Mouse (Mus musculus) liver, embryonic 13.5 days (tissue): ENCODE results near the gene Fyttd1. TPM values are rescaled to one million over a fixed set of nuclear protein-coding genes. Genes with fewer than 3 reads are reported as not detected.

ENCODE experiments used
- ATAC-seq: fragments of 200-750 bp; cut with Nextera tagmentation; 2 replicates; pipeline ENCODE4 v1.8.0; 2017; ENCODE audit warnings: low read depth, mild to moderate bottlenecking, moderate number of reproducible peaks, moderate library complexity
- DNase-seq: peaks from one replicate; pipeline ENCODE4 v3.0.0; 2022
- H3K27ac ChIP-seq: fragments of 300-500 bp; sonication (generic); 2 replicates; pipeline ENCODE4 v1.5.1; 2015; ENCODE audit warnings: moderate library complexity, mild to moderate bottlenecking, inconsistent platforms
- H3K27me3 ChIP-seq: fragments of 300-500 bp; sonication (generic); 2 replicates; pipeline ENCODE4 v1.6.1; 2015; ENCODE audit warnings: mild to moderate bottlenecking, inconsistent platforms
- H3K36me3 ChIP-seq: fragments of 300-500 bp; sonication (generic); 2 replicates; pipeline ENCODE4 v1.6.1; 2015; ENCODE audit warnings: mild to moderate bottlenecking, inconsistent platforms
- H3K4me1 ChIP-seq: fragments of 300-500 bp; sonication (generic); replicated peaks from 2 replicates; pipeline ENCODE4 v1.6.1; 2015; ENCODE audit warnings: inconsistent platforms
- H3K4me2 ChIP-seq: fragments of 300-500 bp; sonication (generic); 2 replicates; pipeline ENCODE4 v1.6.1; 2015; ENCODE audit warnings: inconsistent platforms, mild to moderate bottlenecking, moderate library complexity
- H3K4me3 ChIP-seq: fragments of 300-500 bp; sonication (generic); replicated peaks from 2 replicates; pipeline ENCODE4 v1.5.1; 2015; ENCODE audit warnings: mild to moderate bottlenecking, inconsistent platforms
- H3K9ac ChIP-seq: fragments of 300-500 bp; sonication (generic); 2 replicates; pipeline ENCODE4 v1.6.1; 2015; ENCODE audit warnings: mild to moderate bottlenecking, inconsistent platforms
- H3K9me3 ChIP-seq: fragments of 300-500 bp; sonication (generic); replicated peaks from 2 replicates; pipeline ENCODE4 v1.6.1; 2016; ENCODE audit warnings: inconsistent platforms
- WGBS: fragments of 180-500 bp; shearing (Covaris S2); methylation state at CpG from one replicate; pipeline ENCODE4 v1.1.7; 2015; ENCODE audit not compliant: insufficient replicate concordance; 5-methylcytosine and 5-hydroxymethylcytosine counted together
- polyA plus RNA-seq: library from polyadenylated mRNA; unstranded; fragments of >200 nt; fragmentation: Nextera tagmentation; extraction: Ambion mirVana; gene quantifications from 2 replicates; pipeline ENCODE4 v1.2.1, GENCODE M21; 2015

Fyttd1 gene
- polyA plus RNA-seq, 1 experiment from 2014 or later, result 34.0 TPM

- Histone ChIP-seq H3K4me3 (no peak overlapping the region), H3K4me1 (no peaks in the 10 kb centered on the region), H3K9ac (no peak overlapping the region), H3K27ac (no peak overlapping the region), H3K4me2 (no peak overlapping the region), H3K9me3 (no peaks in the 10 kb centered on the region), H3K36me3 (peaks cover 8% of the 10 kb centered on the region), H3K27me3 (no peaks in the 10 kb centered on the region)
- 81% methylated on average over 5 of the region's 5 CpGs for WGBS
- DNase-seq (no peak), ATAC-seq (no peak)
These were observed 71.4 kb downstream of the Fyttd1 start for GRCm38 (mm10) chr16:32948656-32949055.

GRCm38 (mm10) chr16:32949281-32949680, 72.0 kb downstream of the Fyttd1 start:
- ATAC-seq (no peak), DNase-seq (no peak)
- Histone ChIP-seq H3K9ac (no peak overlapping the region), H3K36me3 (peaks cover 8% of the 10 kb centered on the region), H3K4me1 (no peaks in the 10 kb centered on the region), H3K4me2 (no peak overlapping the region), H3K27me3 (no peaks in the 10 kb centered on the region), H3K9me3 (no peaks in the 10 kb centered on the region), H3K4me3 (no peak overlapping the region), H3K27ac (no peak overlapping the region)

GRCm38 (mm10) chr16:32951074-32951473, 73.8 kb downstream of the Fyttd1 start:
- H3K9ac ChIP-seq, result no peak overlapping the region
- H3K4me2 ChIP-seq, result no peak overlapping the region
- 78% methylated on average over 2 of the region's 2 CpGs for whole genome bisulfite sequencing
- no peak overlapping the region for H3K4me3 ChIP-seq
- H3K9me3 ChIP-seq, result no peaks in the 10 kb centered on the region
- no peaks in the 10 kb centered on the region for H3K27me3 ChIP-seq
- H3K36me3 ChIP-seq, result peaks cover 15% of the 10 kb centered on the region
- H3K4me1 ChIP-seq, result no peaks in the 10 kb centered on the region
- DNase-seq, result no peak
- no peak for ATAC-seq
- no peak overlapping the region for H3K27ac ChIP-seq

- Histone ChIP-seq H3K4me3 (no peak overlapping the region), H3K4me2 (no peak overlapping the region), H3K27ac (no peak overlapping the region), H3K27me3 (no peaks in the 10 kb centered on the region), H3K9me3 (no peaks in the 10 kb centered on the region), H3K9ac (no peak overlapping the region), H3K36me3 (peaks cover 23% of the 10 kb centered on the region), H3K4me1 (no peaks in the 10 kb centered on the region)
- ATAC-seq, result no peak
- DNase-seq, result no peak
- 28% methylated on average over 5 of the region's 5 CpGs for WGBS
These were observed 76.5 kb downstream of the Fyttd1 start for GRCm38 (mm10) chr16:32953806-32954205.

- H3K4me2 ChIP-seq, result no peak overlapping the region
- WGBS, result 82% methylated on average over 6 of the region's 6 CpGs
- H3K4me1 ChIP-seq, result no peaks in the 10 kb centered on the region
- no peak for DNase-seq
- H3K4me3 ChIP-seq, result no peak overlapping the region
- no peak overlapping the region for H3K27ac ChIP-seq
- no peaks in the 10 kb centered on the region for H3K27me3 ChIP-seq
- H3K9me3 ChIP-seq, result no peaks in the 10 kb centered on the region
- peaks cover 24% of the 10 kb centered on the region for H3K36me3 ChIP-seq
- H3K9ac ChIP-seq, result no peak overlapping the region
- ATAC-seq, result no peak
These were observed 77.0 kb downstream of the Fyttd1 start for GRCm38 (mm10) chr16:32954304-32954703.

- WGBS, result 73% methylated on average over 5 of the region's 5 CpGs
- ATAC-seq (no peak), DNase-seq (no peak)
- no peak overlapping the region for H3K4me3 ChIP-seq
- peaks cover 38% of the 10 kb centered on the region for H3K36me3 ChIP-seq
- no peaks in the 10 kb centered on the region for H3K4me1 ChIP-seq
- no peak overlapping the region for H3K4me2 ChIP-seq
- H3K27ac ChIP-seq, result no peak overlapping the region
- no peaks in the 10 kb centered on the region for H3K27me3 ChIP-seq
- H3K9me3 ChIP-seq, result no peaks in the 10 kb centered on the region
- H3K9ac ChIP-seq, result no peak overlapping the region
These were observed 79.6 kb downstream of the Fyttd1 start for GRCm38 (mm10) chr16:32956889-32957288.

Other genes starting within 250 kb of the Fyttd1 start
- 4.2 and 4.9 TPM in 2 replicates for gene Tnk2, start 233.6 kb upstream of the Fyttd1 start, polyA plus RNA-seq
- gene Muc4, start 141.6 kb upstream of the Fyttd1 start, polyA plus RNA-seq, result 0.54 and 0.67 TPM in 2 replicates
- 0.05 TPM in 1 of 2 replicates, not detected in the other for gene Muc20, start 80.1 kb upstream of the Fyttd1 start, polyA plus RNA-seq
- gene Smbd1, start 67.0 kb upstream of the Fyttd1 start, polyA plus RNA-seq, result not detected in 2 replicates
- 4.3 and 5.2 TPM in 2 replicates for gene Rubcn, start 266 bp downstream of the Fyttd1 start, polyA plus RNA-seq
- 6.2 and 6.7 TPM in 2 replicates for gene Lrch3, start 36.6 kb downstream of the Fyttd1 start, polyA plus RNA-seq
- 0.82 and 0.97 TPM in 2 replicates for gene Iqcg, start 178.7 kb downstream of the Fyttd1 start, polyA plus RNA-seq
- gene Rpl35a, start 179.0 kb downstream of the Fyttd1 start, polyA plus RNA-seq, result 892 and 922 TPM in 2 replicates
- 0.43 and 0.71 TPM in 2 replicates for gene Lmln, start 185.0 kb downstream of the Fyttd1 start, polyA plus RNA-seq